Mouse (Mus musculus) lung, adult 18-20 months (tissue): Measurements from ENCODE around the gene Cela2a.
"Not testable (repeated sequence)": the region's sequence is repeated elsewhere in the genome, so short reads cannot be mapped to it uniquely, and the experiment has no call there.

Experiments used
- DNase-seq, 2 experiments: peaks; one replicate each; pipeline ENCODE4 v3.0.0; 2022; ENCODE audit warnings: mixed read lengths in 2 of 2

Cela2a gene

GRCm38 (mm10) chr4:141796356-141796755 lies 29.6 kb downstream of the Cela2a start:
- DNase-seq, result no peak

DNA sequence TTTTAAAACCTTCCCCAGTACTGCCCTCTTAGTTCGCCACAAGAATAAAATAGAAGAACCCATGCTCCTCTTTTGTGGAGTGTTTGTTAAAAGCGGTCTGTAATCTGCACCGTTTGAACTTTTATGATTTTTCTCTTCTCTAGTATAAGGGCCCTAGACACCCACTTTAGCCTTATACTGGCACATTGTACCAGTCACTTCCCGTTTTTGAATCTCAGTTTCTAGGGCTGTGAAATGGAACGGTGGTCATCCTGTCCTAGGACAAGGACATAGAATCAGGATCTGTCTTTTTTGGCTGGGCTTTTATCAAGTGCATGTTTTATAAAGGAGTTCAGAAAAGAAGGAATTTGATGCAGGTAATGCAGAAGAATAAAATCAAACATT lies 31.8 kb downstream of the Cela2a start:
- no peak for DNase-seq

GRCm38 (mm10) chr4:141793282-141794151 lies 32.4 kb downstream of the Cela2a start, which contains the start of gene Casp9:
TSS of gene Casp9 (plus strand) at chr4:141793612.
- peak; percentile 98 to 99 for DNase-seq

GRCm38 (mm10) chr4:141792554-141793281 lies 33.2 kb downstream of the Cela2a start:
- DNase-seq, result no peak

DNA sequence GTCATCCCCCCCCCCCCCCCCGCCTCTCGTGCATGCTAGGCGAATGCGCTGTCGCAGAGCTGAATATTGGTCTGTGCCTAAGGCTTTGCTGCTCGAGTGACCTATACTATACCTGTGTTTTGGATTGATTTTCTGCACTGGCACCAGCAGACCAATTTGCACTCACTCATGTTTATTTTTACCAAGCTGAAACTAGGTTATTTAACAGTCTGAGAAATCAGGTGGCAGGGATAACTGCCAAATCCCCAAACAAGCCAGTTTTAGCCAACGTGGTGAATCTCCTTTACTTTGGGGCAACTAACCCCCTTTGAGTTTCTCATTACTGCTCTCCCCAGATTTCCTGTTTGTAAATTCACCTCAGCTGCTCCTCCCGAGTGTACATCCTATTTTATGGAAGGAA lies 34.0 kb downstream of the Cela2a start:
- DNase-seq, result no peak

DNA sequence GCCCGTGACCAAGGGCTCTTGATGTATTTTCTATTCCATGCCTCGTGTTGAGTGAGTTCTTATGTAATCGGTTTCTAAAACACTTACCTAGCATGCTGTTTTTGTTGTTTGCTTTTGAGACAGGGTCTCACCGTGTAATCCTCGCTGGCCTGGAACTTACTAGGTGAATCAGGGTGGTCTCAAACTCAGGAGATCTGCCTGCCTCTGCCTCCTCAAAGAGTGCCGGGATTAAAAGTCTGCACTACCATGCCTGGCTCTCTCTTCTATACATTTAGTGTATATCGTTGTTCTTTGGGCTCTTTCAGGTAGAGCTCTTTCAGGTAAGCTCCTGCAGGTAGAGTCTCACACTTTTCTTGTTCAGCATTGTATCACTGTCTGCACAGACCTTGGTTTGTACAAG lies 34.5 kb downstream of the Cela2a start:
- no peak for DNase-seq

DNA sequence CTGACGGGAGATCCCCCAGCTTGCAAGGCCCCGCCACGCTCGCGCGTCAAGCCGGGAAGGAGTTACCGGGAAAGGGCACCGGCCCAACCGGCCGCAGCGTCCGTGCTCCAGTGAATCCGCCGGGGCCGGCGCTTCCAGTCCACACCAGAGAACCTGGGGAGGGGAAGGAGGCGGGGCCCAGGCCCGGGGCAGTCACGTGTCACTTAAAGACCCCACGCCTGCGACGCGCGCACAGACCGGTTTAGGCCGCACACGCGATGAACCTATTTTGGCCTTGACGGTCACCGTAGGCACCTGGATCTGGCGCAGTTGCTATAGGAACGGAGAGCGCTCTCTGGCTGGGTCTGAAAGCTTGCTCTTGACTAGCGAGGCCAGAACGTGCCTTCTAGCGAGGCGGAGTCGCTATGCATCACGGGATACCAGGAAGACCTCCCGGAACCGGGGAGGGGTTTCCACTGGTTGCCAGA lies 35.4 kb downstream of the Cela2a start, which contains the start of gene Dnajc16:
TSS of gene Dnajc16 (minus strand) at position 408 of the 467 bp plus-strand sequence.
- peak; percentile 98 for DNase-seq

- DNase-seq, result no peak
Observed at GRCm38 (mm10) chr4:141789564-141790218, 36.3 kb downstream of the Cela2a start.

GRCm38 (mm10) chr4:141787462-141787861 lies 38.5 kb downstream of the Cela2a start:
- DNase-seq, result peak; percentile 73 to 76

DNA sequence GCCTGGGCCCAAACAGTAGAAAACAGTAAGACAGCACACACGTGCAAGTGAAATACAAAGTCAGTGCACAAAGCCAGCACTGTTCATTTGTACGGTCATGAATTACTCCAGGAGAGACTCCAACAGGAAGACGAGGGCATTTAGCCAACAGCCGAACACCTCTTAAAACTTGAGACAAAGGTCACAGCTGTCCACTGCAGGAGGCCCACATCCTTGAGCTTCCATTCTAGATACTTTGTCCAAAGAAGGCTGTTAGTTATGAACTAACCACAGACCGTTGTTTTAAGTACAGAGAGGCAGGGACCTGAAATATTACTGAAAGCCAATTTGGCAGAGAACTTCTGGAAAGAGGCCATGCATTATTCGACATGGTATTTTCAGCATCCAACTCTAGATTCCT lies 38.9 kb downstream of the Cela2a start:
- peak in 1 of 2 experiments; percentile 58 for DNase-seq

DNA sequence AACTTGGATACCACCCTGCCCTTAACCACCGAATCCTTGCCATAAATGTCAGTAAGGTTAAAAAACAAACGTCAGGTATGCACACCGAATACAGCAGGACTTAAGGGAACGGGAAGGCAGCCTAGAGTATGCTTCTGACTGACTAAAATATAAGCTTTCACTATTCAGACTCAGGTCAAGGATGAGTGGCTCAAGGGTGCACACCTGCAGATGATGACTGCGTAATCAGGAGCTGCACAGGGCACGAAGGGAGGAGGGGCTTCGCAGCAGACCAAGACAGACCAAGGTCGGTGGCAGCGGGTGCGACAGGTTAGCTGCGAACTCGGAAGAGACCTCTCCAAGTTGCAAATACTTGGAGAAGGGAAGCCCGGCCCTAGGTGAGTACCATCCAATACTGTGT lies 39.8 kb downstream of the Cela2a start:
- peak in 1 of 2 experiments; percentile 27 for DNase-seq

- no peak for DNase-seq
Observed at GRCm38 (mm10) chr4:141784835-141785234, 41.1 kb downstream of the Cela2a start.

GRCm38 (mm10) chr4:141781201-141781985 lies 44.6 kb downstream of the Cela2a start:
- DNase-seq, result no peak

- no peak for DNase-seq
Observed at GRCm38 (mm10) chr4:141779828-141780227, 46.1 kb downstream of the Cela2a start.

DNA sequence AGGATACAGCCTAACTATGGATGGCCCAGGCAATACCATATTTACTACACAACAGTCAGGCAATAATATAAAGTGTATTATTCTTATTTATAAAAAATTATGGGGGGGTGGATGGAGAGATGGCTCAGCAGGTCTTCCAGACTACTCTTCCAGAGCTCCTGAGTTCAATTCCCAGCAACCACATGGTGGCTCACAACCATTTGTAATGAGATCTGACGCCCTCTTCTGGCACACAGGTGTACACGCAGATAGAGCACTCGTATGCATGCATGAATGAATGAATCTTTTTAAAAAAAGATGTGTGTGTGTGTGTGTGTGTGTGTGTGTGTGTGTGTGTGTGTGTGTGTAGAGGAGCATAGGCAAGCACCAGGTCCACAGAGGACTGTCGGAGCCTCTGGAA lies 52.9 kb downstream of the Cela2a start:
- DNase-seq, result not testable (repeated sequence)

GRCm38 (mm10) chr4:141771823-141772222 lies 54.1 kb downstream of the Cela2a start:
- DNase-seq, result no peak

GRCm38 (mm10) chr4:141769501-141770160 lies 56.3 kb downstream of the Cela2a start:
- no peak for DNase-seq

GRCm38 (mm10) chr4:141767353-141768036 lies 58.5 kb downstream of the Cela2a start:
- peak; percentile 72 to 78 for DNase-seq

DNA sequence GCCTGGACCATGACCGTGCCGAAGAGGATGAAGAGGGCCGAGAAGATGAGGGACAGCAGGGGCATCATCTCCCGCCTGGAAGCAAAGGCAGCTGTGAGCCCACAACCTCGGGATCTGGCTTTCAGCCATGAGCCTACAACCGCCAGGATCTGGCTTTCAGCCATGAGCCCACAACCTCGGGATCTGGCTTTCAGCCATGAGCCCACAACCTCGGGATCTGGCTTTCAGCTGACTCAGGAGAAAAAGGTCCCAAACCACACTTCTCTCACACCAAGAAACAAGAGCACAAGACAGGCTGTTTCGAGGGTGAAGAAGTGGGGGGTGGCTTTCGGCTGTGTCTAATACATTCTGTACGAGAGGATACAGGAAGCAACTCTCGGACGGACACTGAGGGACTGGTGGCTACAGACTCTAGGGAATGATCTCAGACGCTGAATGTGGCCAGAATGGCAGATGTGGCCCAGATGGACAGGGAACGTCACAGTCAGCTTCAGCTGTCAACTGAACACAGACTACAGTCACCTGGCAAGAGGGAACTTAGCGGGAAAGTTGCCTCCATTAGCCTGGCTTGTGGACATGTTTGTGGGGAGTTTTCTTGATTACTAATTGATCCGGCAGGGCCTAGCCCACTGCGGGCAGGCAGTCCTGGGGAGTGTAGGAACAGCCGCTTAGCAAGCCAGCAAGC lies 59.1 kb downstream of the Cela2a start:
- peak in 1 of 2 experiments; percentile 20 for DNase-seq

GRCm38 (mm10) chr4:141766316-141766667 lies 59.7 kb downstream of the Cela2a start:
- DNase-seq, result peak; percentile 25 to 48

GRCm38 (mm10) chr4:141765008-141765407 lies 61.0 kb downstream of the Cela2a start:
- no peak for DNase-seq
